ENCODE assay signal across 11 mouse cellular contexts in the genomic region with DNA sequence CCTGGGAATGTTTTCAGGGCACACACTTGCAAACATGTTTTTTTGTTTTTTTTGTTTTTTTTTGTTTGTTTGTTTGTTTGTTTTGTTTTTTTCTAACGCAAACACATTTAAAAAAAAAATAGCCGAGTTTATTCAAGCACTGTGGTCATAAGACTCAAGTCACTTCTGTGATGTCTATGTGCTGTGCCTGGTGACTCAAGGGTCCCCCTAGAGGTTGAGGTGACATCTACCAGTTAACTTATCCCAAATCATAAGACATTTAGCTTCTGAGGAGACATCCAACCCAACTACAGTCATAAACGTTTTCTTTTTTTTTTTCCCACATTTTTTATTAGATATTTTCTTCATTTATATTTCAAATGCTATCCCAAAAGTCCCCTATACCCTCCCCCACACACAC.
DNase-seq lines count a peak whose midpoint lies in the region; ATAC-seq and TF ChIP-seq lines count a peak whose summit lies in the region.
"Had no signal": no experiment of that assay in that cellular context is flagged by ENCODE, and none has a peak within 500 bp of the region (broad histone marks: within the 10 kb centered on the region; RNA-seq: fewer than 3 reads in every experiment).

No protein-coding gene starts in this region.

- no peaks in the 10 kb centered on the region for H3K4me1 ChIP-seq in forebrain, embryonic 10.5 days
- H3K4me1 ChIP-seq: limb, embryonic 10.5 days had no signal

- intact Hi-C loops in left cerebral cortex, adult 2 months (cut with DNase I) = no loop called here
- intact Hi-C loops in left cerebral cortex, postnatal 25 days (cut with DNase I) = no loop called here

- no peaks in the 10 kb centered on the region for H3K36me3 ChIP-seq in forebrain, embryonic 10.5 days (replicated peaks)
- H3K36me3 ChIP-seq: limb, embryonic 10.5 days had no signal

- H3K27me3 ChIP-seq in forebrain, embryonic 10.5 days (ENCODE audit: poor library complexity, severe bottlenecking) = no peaks in the 10 kb centered on the region

- H3K27ac ChIP-seq in left cerebral cortex, adult 2 months = no peak overlapping the region
- H3K27ac ChIP-seq in forebrain, embryonic 10.5 days = no peak overlapping the region
- H3K27ac ChIP-seq: limb, embryonic 10.5 days had no signal

- peak; percentile 65; the same call in 1 of the 2 replicates for ATAC-seq in frontal cortex, adult (ENCODE audit: low TSS enrichment)

- no peak overlapping the region for H3K4me3 ChIP-seq in left cerebral cortex, adult 2 months
- no peak overlapping the region for H3K4me3 ChIP-seq in forebrain, embryonic 10.5 days
- H3K4me3 ChIP-seq: limb, embryonic 10.5 days had no signal

- peak; percentile 55 for TF ChIP-seq CTCF in left cerebral cortex, adult 2 months (IDR thresholded peaks at IDR 0.05)

- H3K9me3 ChIP-seq in forebrain, embryonic 10.5 days = no peaks in the 10 kb centered on the region
- H3K9me3 ChIP-seq: limb, embryonic 10.5 days had no signal

- no peak for DNase-seq in frontal cortex, postnatal 14 days (ENCODE audit: low spot score in 2 of 2)
- DNase-seq in left cerebral cortex, adult 2 months (ENCODE audit: extremely low spot score in 1 of 2, low spot score in 2 of 2) = no peak
- no peak for DNase-seq in left cerebral cortex, postnatal 25 days (ENCODE audit: low spot score in 2 of 2)
- DNase-seq in brain, adult 2 months (ENCODE audit: low read depth, low spot score) = peak; percentile 55
- peak; percentile 35 for DNase-seq in retina, embryonic 14.5 days (ENCODE audit: low spot score)
- DNase-seq in right cerebral cortex, postnatal 10 days (ENCODE audit: low spot score in 2 of 2) = no peak
- no peak for DNase-seq in forebrain, embryonic 10.5 days (ENCODE audit: extremely low spot score, low spot score)
- DNase-seq: cerebellum, postnatal 36 days; gastrocnemius, postnatal 10 days had no signal

- whole genome bisulfite sequencing in forebrain, embryonic 10.5 days = 61% methylated on average over 3 of the region's 3 CpGs

Comparison
In these comparisons a context has a peak if more than half of its experiments do, and no peak if none do; other contexts are left out.
1. DNase-seq: peak in brain, adult 2 months (single experiment) and retina, embryonic 14.5 days (single experiment); none in frontal cortex, postnatal 14 days (0 of 2), left cerebral cortex, adult 2 months (0 of 2), left cerebral cortex, postnatal 25 days (0 of 2), right cerebral cortex, postnatal 10 days (0 of 2) and forebrain, embryonic 10.5 days (single experiment).